Mouse (Mus musculus) MEL (cell line): ENCODE measurements around the gene Fbxo7. TPM values are rescaled to one million over a fixed set of nuclear protein-coding genes. Genes with fewer than 3 reads are reported as not detected.

Experiments used
- DNase-seq: peaks from one replicate; pipeline ENCODE4 v3.0.0; 2011; ENCODE audit warnings: low read depth, low spot score
- H3K27ac ChIP-seq: 2 replicates; pipeline ENCODE4 v1.5.1; 2012; ENCODE audit warnings: low read depth, mild to moderate bottlenecking, control low read depth, low read length, moderate library complexity; ENCODE audit not compliant: control insufficient read depth
- H3K27me3 ChIP-seq, 2 experiments: fragments of 150-350 bp in 1 of 2; sonication (generic) in 1 of 2; 2 replicates each; pipeline ENCODE4 v1.6.1; 2012; ENCODE audit warnings: low read length in 2 of 2, mild to moderate bottlenecking in 2 of 2, improper control_type of control experiment in 1 of 2, moderate library complexity in 1 of 2; ENCODE audit not compliant: insufficient read depth in 2 of 2, control insufficient read depth in 1 of 2
- H3K36me3 ChIP-seq, 2 experiments: 2 replicates each; pipeline ENCODE4 v1.6.1; 2012 to 2014; ENCODE audit warnings: low read length in 2 of 2, improper control_type of control experiment in 1 of 2, inconsistent platforms in 1 of 2, mild to moderate bottlenecking in 1 of 2; ENCODE audit not compliant: insufficient read depth in 2 of 2, control insufficient read depth in 1 of 2
- H3K4me1 ChIP-seq, 2 experiments: fragments of 150-350 bp in 1 of 2; sonication (generic) in 1 of 2; 2 replicates each; pipeline ENCODE4 v1.6.1; 2012; ENCODE audit warnings: low read length in 2 of 2, improper control_type of control experiment in 1 of 2, mild to moderate bottlenecking in 1 of 2; ENCODE audit not compliant: insufficient read depth in 2 of 2, control insufficient read depth in 1 of 2
- H3K4me3 ChIP-seq, 2 experiments: fragments of 150-350 bp in 1 of 2; sonication (generic) in 1 of 2; 2 replicates each; pipeline ENCODE4 v1.5.1; 2012; ENCODE audit warnings: low read depth in 2 of 2, low read length in 2 of 2, mild to moderate bottlenecking in 2 of 2, moderate library complexity in 2 of 2, control low read depth in 1 of 2, improper control_type of control experiment in 1 of 2; ENCODE audit not compliant: control insufficient read depth in 1 of 2, insufficient read depth in 1 of 2
- H3K79me2 ChIP-seq: 2 replicates; pipeline ENCODE4 v1.6.1; 2012; ENCODE audit warnings: mild to moderate bottlenecking, low read length, moderate library complexity; ENCODE audit not compliant: control insufficient read depth, poor library complexity, insufficient read depth
- H3K9ac ChIP-seq: 2 replicates; pipeline ENCODE4 v1.6.1; 2012; ENCODE audit warnings: low read depth, mild to moderate bottlenecking, control low read depth, low read length, moderate library complexity; ENCODE audit not compliant: control insufficient read depth, poor library complexity, severe bottlenecking
- H3K9me3 ChIP-seq: fragments of 150-350 bp; sonication (generic); replicated peaks from 2 replicates; pipeline ENCODE4 v1.6.1; 2012; ENCODE audit warnings: mild to moderate bottlenecking, low read length, improper control_type of control experiment, moderate library complexity; ENCODE audit not compliant: insufficient read depth
- CHD2 ChIP-seq: IDR thresholded peaks from 2 replicates; pipeline ENCODE4 v1.6.1; 2011; ENCODE audit warnings: low read length, improper control_type of control experiment
- CTCF ChIP-seq, 3 experiments: IDR thresholded peaks in 2 of 3; conservative IDR thresholded peaks in 1 of 3; 2 replicates each; pipeline ENCODE4 v1.5.1; 2011 to 2012; ENCODE audit warnings: low read length in 3 of 3, low read depth in 2 of 3, mild to moderate bottlenecking in 2 of 3, improper control_type of control experiment in 1 of 3, inconsistent platforms in 1 of 3, mixed read lengths in 1 of 3, moderate library complexity in 1 of 3; ENCODE audit not compliant: control insufficient read depth in 1 of 3, insufficient read depth in 1 of 3, poor library complexity in 1 of 3, severe bottlenecking in 1 of 3
- GATA1 ChIP-seq: IDR thresholded peaks from 2 replicates; pipeline ENCODE4 v1.6.1; 2011; ENCODE audit warnings: low read depth, low read length, improper control_type of control experiment
- KAT2A ChIP-seq: conservative IDR thresholded peaks from 2 replicates; pipeline ENCODE4 v1.6.1; 2012; ENCODE audit warnings: low read depth, low read length, improper control_type of control experiment, inconsistent platforms
- MAFK ChIP-seq: IDR thresholded peaks from 2 replicates; pipeline ENCODE4 v1.6.1; 2011; ENCODE audit warnings: low read depth, mild to moderate bottlenecking, low read length, improper control_type of control experiment, borderline replicate concordance
- MAX ChIP-seq: IDR thresholded peaks from 2 replicates; pipeline ENCODE4 v1.6.1; 2011; ENCODE audit warnings: low read length, improper control_type of control experiment
- MXI1 ChIP-seq: IDR thresholded peaks from 2 replicates; pipeline ENCODE4 v1.6.1; 2011; ENCODE audit warnings: mild to moderate bottlenecking, low read depth, low read length, improper control_type of control experiment
- NELFE ChIP-seq: IDR thresholded peaks from 2 replicates; pipeline ENCODE4 v1.6.1; 2011; ENCODE audit warnings: low read depth, low read length, improper control_type of control experiment
- POLR2A ChIP-seq, 2 experiments: IDR thresholded peaks; 2 replicates each; pipeline ENCODE4 v1.6.1; 2011 to 2012; ENCODE audit warnings: low read length in 2 of 2, mild to moderate bottlenecking in 2 of 2, control low read depth in 1 of 2, improper control_type of control experiment in 1 of 2, low read depth in 1 of 2, moderate library complexity in 1 of 2; ENCODE audit not compliant: control insufficient read depth in 1 of 2, insufficient read depth in 1 of 2, poor library complexity in 1 of 2
- POLR2AphosphoS2 ChIP-seq: IDR thresholded peaks from 2 replicates; pipeline ENCODE4 v1.6.1; 2011; ENCODE audit warnings: low read length, improper control_type of control experiment
- POLR2AphosphoS5 ChIP-seq: IDR thresholded peaks from 2 replicates; pipeline ENCODE4 v1.6.1; 2012; ENCODE audit warnings: low read depth, borderline replicate concordance, mild to moderate bottlenecking, inconsistent platforms, low read length, moderate library complexity, mixed read lengths
- RCOR1 ChIP-seq: IDR thresholded peaks from 2 replicates; pipeline ENCODE4 v1.6.1; 2012; ENCODE audit warnings: low read depth, mild to moderate bottlenecking, inconsistent platforms, low read length, improper control_type of control experiment
- SIN3A ChIP-seq: IDR thresholded peaks from 2 replicates; pipeline ENCODE4 v1.6.1; 2012; ENCODE audit warnings: low read length, improper control_type of control experiment, inconsistent platforms
- SMC3 ChIP-seq: IDR thresholded peaks from 2 replicates; pipeline ENCODE4 v1.6.1; 2011; ENCODE audit warnings: low read depth, low read length, improper control_type of control experiment
- ZC3H11A ChIP-seq: IDR thresholded peaks from 2 replicates; pipeline ENCODE4 v1.6.1; 2012; ENCODE audit warnings: low read depth, mild to moderate bottlenecking, inconsistent platforms, low read length, improper control_type of control experiment
- ZKSCAN1 ChIP-seq: IDR thresholded peaks from 2 replicates; pipeline ENCODE4 v1.6.1; 2012; ENCODE audit warnings: low read depth, mild to moderate bottlenecking, inconsistent platforms, low read length, improper control_type of control experiment, moderate library complexity
- polyA plus RNA-seq, 2 experiments: library from polyadenylated mRNA; stranded (reverse) in 1 of 2; unstranded in 1 of 2; fragments of >175 nt in 1 of 2; fragments of >200 nt in 1 of 2; gene quantifications; 2 replicates each; pipeline versions ENCODE4 v1.2.1 to v1.2.4; 2012; ENCODE audit warnings: low replicate concordance in 2 of 2, low read depth in 1 of 2; ENCODE audit not compliant: insufficient read length in 2 of 2, insufficient read depth in 1 of 2, missing spikeins in 1 of 2
- total RNA-seq: library from RNA; depleted of rRNA; stranded (reverse); fragments of 300-350 nt; gene quantifications from 2 replicates; pipeline ENCODE4 v1.2.3, GENCODE M21; 2012

Fbxo7 gene
- total and polyA plus RNA-seq, 3 experiments, result 24.5 to 131 (median 34.8) TPM

- DNase-seq, result no peak
- Histone ChIP-seq H3K9me3 (no peaks in the 10 kb centered on the region), H3K27ac (no peak overlapping the region), H3K27me3 (no peaks in the 10 kb centered on the region), H3K4me1 (no peaks in the 10 kb centered on the region), H3K4me3 (no peak overlapping the region), H3K79me2 (no peaks in the 10 kb centered on the region), H3K9ac (no peak overlapping the region), H3K36me3 (no peaks in the 10 kb centered on the region)
- no peak for TF ChIP-seq MAX
- TF ChIP-seq POLR2AphosphoS2, result no peak
- no peak for TF ChIP-seq KAT2A
- TF ChIP-seq RCOR1, result no peak
- no peak for TF ChIP-seq MXI1
- no peak for TF ChIP-seq CHD2
- no peak for TF ChIP-seq MAFK
- no peak for TF ChIP-seq ZC3H11A
Observed at GRCm38 (mm10) chr10:86078761-86079160, 57.0 kb downstream of the Fbxo7 start.

- H3K4me1 ChIP-seq, result no peaks in the 10 kb centered on the region
- no peaks in the 10 kb centered on the region for H3K27me3 ChIP-seq
- DNase-seq, result no peak
- H3K9me3 ChIP-seq, result no peaks in the 10 kb centered on the region
- no peak overlapping the region for H3K4me3 ChIP-seq
- TF ChIP-seq NELFE, result no peak
- TF ChIP-seq POLR2AphosphoS5, result no peak
- no peak for TF ChIP-seq SIN3A
- TF ChIP-seq GATA1, result no peak
- TF ChIP-seq POLR2A (IDR thresholded peaks at IDR 0.05; ENCODE audit: control insufficient read depth in 1 of 2, insufficient read depth in 1 of 2, low read depth in 1 of 2, low read length in 2 of 2, poor library complexity in 1 of 2), result no peak
- no peaks in the 10 kb centered on the region for H3K79me2 ChIP-seq
- H3K36me3 ChIP-seq, result no peaks in the 10 kb centered on the region
- no peak overlapping the region for H3K9ac ChIP-seq
- H3K27ac ChIP-seq, result no peak overlapping the region
Observed at GRCm38 (mm10) chr10:86079921-86080320, 58.1 kb downstream of the Fbxo7 start.

- no peak overlapping the region for H3K27ac ChIP-seq
- no peaks in the 10 kb centered on the region for H3K36me3 ChIP-seq
- TF ChIP-seq CTCF (IDR thresholded peaks at IDR 0.05 in 2 of 3, conservative IDR thresholded peaks at IDR 0.05 in 1 of 3; ENCODE audit: control insufficient read depth in 1 of 3, insufficient read depth in 1 of 3, low read depth in 2 of 3, low read length in 3 of 3, poor library complexity in 1 of 3, severe bottlenecking in 1 of 3) (peak; percentile 38 to 62 (median 49); a peak in 5 of 6 replicates), SMC3 (peak; percentile 17; the same call in 1 of the 2 replicates), ZKSCAN1 (no peak)
- no peak overlapping the region for H3K4me3 ChIP-seq
- H3K4me1 ChIP-seq, result no peaks in the 10 kb centered on the region
- no peaks in the 10 kb centered on the region for H3K9me3 ChIP-seq
- no peak overlapping the region for H3K9ac ChIP-seq
- DNase-seq, result peak; percentile 10
- H3K27me3 ChIP-seq, result no peaks in the 10 kb centered on the region
- no peaks in the 10 kb centered on the region for H3K79me2 ChIP-seq
Observed at GRCm38 (mm10) chr10:86091919-86092318, 70.1 kb downstream of the Fbxo7 start.
